Mouse (Mus musculus) liver, embryonic 14.5 days (tissue): ENCODE measurements around the gene Zbtb25. TPM values are rescaled to one million over a fixed set of nuclear protein-coding genes. Genes with fewer than 3 reads are reported as not detected.

Source experiments
- ATAC-seq: fragments of 200-750 bp; cut with Nextera tagmentation; 2 replicates; pipeline ENCODE4 v1.8.0; 2017; ENCODE audit warnings: moderate number of reproducible peaks, mild to moderate bottlenecking, moderate library complexity; ENCODE audit not compliant: insufficient read depth
- DNase-seq, 3 experiments: peaks; one replicate each; pipeline ENCODE4 v3.0.0-alpha.2; 2012 to 2013; ENCODE audit warnings: low read depth in 3 of 3, low spot score in 3 of 3
- H3K27ac ChIP-seq: fragments of 300-500 bp; sonication (generic); 2 replicates; pipeline ENCODE4 v1.5.1; 2014; ENCODE audit warnings: moderate library complexity, mild to moderate bottlenecking, control low read depth, inconsistent platforms
- H3K27me3 ChIP-seq: fragments of 300-500 bp; sonication (generic); 2 replicates; pipeline ENCODE4 v1.6.1; 2014; ENCODE audit warnings: mild to moderate bottlenecking, low read length, moderate library complexity; ENCODE audit not compliant: control insufficient read depth, insufficient read depth
- H3K36me3 ChIP-seq: fragments of 300-500 bp; sonication (generic); replicated peaks from 2 replicates; pipeline ENCODE4 v1.6.1; 2014; ENCODE audit warnings: low read depth; ENCODE audit not compliant: control insufficient read depth, insufficient read depth
- H3K4me1 ChIP-seq, 2 experiments: fragments of 200-500 bp in 1 of 2; fragments of 300-500 bp in 1 of 2; sonication (generic) in 1 of 2; replicated peaks; 2 replicates each; pipeline ENCODE4 v1.6.1; 2012 to 2014; ENCODE audit warnings: antibody characterized with exemption in 1 of 2, inconsistent platforms in 1 of 2, low read length in 1 of 2; ENCODE audit not compliant: control insufficient read depth in 2 of 2, insufficient read depth in 2 of 2
- H3K4me2 ChIP-seq: fragments of 300-500 bp; sonication (generic); 2 replicates; pipeline ENCODE4 v1.6.1; 2014; ENCODE audit warnings: low read depth, mild to moderate bottlenecking, control low read depth, moderate library complexity
- H3K4me3 ChIP-seq, 2 experiments: fragments of 200-500 bp in 1 of 2; fragments of 300-500 bp in 1 of 2; sonication (generic) in 1 of 2; 2 replicates each; pipeline ENCODE4 v1.5.1; 2012 to 2014; ENCODE audit warnings: low read depth in 2 of 2, low read length in 2 of 2, mild to moderate bottlenecking in 2 of 2, control low read depth in 1 of 2, inconsistent platforms in 1 of 2, moderate library complexity in 1 of 2; ENCODE audit not compliant: insufficient read depth in 1 of 2
- H3K9ac ChIP-seq: fragments of 300-500 bp; sonication (generic); replicated peaks from 2 replicates; pipeline ENCODE4 v1.6.1; 2014; ENCODE audit warnings: mild to moderate bottlenecking, control low read depth, moderate library complexity
- H3K9me3 ChIP-seq: fragments of 300-500 bp; sonication (generic); 2 replicates; pipeline ENCODE4 v1.6.1; 2016; ENCODE audit warnings: low read length, mixed read lengths; ENCODE audit not compliant: control insufficient read depth
- CTCF ChIP-seq: IDR thresholded peaks from 2 replicates; pipeline ENCODE4 v1.5.1; 2016; ENCODE audit warnings: antibody characterized with exemption, low read depth, control low read depth
- EP300 ChIP-seq: IDR thresholded peaks from 2 replicates; pipeline ENCODE4 v1.6.1; 2016; ENCODE audit warnings: antibody characterized with exemption, low read depth
- WGBS: fragments of 180-500 bp; shearing (Covaris S2); extraction: QIAGEN DNeasy Blood & Tissue Kit; methylation state at CpG from one replicate; pipeline ENCODE4 v1.1.7; 2014; ENCODE audit not compliant: insufficient replicate concordance; 5-methylcytosine and 5-hydroxymethylcytosine counted together
- polyA plus RNA-seq, 2 experiments: library from polyadenylated mRNA; depleted of rRNA in 1 of 2; stranded (reverse) in 1 of 2; unstranded in 1 of 2; fragments of >200 nt; fragmentation: Nextera tagmentation in 1 of 2; extraction: Ambion mirVana in 1 of 2; gene quantifications; 2 replicates each; pipeline versions ENCODE4 v1.2.1 to v1.2.3; 2012 to 2014

The Zbtb25 gene
- polyA plus RNA-seq, 2 experiments, result 5.1 to 7.2 TPM

DNA sequence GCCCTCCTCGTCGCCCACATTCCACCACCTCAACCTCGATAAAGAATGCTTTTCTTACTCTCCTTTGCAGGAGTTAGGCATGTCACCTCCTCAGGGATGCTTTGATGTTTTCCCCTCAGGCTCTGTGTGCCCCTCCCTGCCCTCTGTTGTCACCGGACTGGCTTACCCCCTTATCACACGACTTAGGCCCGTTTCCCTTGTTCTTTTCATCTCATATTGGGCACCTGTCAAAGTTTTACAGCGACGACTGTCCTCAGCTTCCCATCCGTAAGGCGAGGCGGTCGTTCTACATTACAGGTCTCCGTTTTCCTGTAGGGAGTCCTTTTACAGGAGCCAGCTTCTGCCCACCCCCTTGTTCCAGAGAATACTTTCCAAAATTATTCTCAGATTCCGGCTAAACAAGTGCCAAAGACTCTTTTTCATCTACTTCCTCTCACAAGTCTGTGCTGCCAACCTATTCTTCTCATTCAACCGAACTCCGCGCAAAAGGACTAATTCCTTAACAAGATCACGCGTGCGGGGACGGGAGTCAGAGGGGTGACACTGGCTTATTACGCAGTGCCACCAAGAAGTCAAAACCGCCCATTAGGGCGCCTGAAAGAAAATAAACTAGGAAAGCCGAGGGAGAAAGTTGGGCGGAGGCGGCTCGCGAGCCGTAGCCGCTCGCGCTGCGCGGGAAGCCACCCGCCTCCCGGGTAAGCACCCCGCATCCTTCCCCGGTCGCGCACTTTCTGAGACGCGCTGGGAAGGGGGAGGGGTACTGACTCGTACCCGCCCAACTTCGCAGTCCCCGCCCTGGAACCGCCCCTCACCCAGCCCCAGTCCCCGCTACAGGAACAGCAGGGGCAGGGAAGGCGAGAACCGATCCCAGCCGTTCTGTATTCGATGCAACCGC lies 33.8 kb upstream of the Zbtb25 start:
- H3K27me3 ChIP-seq, result peaks cover 36% of the 10 kb centered on the region
- TF ChIP-seq CTCF (no peak), EP300 (peak; percentile 35)
- H3K27ac ChIP-seq, result peak overlapping the region; percentile 46
- DNase-seq (peak in 2 of 3 experiments; percentile 64 to 68), ATAC-seq (peak; percentile 88)
- peak overlapping the region; percentile 97 for H3K4me2 ChIP-seq
- no peaks in the 10 kb centered on the region for H3K36me3 ChIP-seq
- WGBS, result 1% methylated on average over 54 of the region's 54 CpGs
- peak overlapping the region; percentile 74 to 86 for H3K4me3 ChIP-seq
- peak overlapping the region; percentile 78 for H3K9ac ChIP-seq
- peaks cover 0 to 14% of the 10 kb centered on the region in 2 experiments for H3K4me1 ChIP-seq
- no peaks in the 10 kb centered on the region for H3K9me3 ChIP-seq

DNA sequence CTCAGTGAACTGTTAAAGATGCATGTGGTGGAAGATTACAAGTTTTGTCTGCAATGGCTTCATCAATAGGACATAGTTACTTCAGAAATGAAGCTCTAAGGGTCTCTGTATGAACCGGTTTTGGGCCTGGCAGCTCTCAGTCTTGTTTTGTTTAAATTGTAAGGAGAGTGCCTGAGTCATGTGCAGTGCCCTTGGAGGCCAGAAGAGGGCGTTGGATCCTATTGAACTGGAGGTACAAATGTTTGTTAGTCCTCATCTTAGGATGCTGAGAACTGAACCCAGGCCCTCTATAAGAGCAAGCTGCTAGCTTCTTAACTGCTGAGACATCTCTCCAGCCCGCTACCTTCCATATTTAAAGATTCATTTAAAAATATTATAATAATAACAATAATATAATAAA lies 32.3 kb upstream of the Zbtb25 start:
- 50% methylated on average over 3 of the region's 3 CpGs for whole genome bisulfite sequencing

DNA sequence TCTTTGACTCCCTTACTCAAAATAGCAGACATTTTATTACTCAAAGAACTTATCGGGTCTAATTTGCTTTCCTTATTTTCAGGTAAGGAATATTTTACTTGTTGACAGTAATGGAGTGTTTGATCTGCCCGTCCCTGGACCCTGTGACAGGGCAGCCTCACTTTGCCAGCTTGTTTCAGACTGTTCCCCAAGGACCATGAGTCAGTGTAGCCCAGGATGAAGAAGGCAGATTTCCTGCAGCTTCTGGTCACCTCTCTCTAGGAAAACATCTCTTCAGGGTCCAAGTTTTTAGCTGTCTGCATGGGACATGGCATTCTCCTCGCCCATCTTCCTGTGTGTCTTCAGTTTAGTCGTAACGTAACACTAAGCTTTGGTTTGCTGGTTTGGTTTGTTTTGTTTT lies 27.9 kb upstream of the Zbtb25 start:
- no peaks in the 10 kb centered on the region for H3K36me3 ChIP-seq
- H3K27me3 ChIP-seq, result no peaks in the 10 kb centered on the region
- no peaks in the 10 kb centered on the region for H3K9me3 ChIP-seq
- H3K27ac ChIP-seq, result no peak overlapping the region
- no peak for ATAC-seq
- 80% methylated on average over 5 of the region's 5 CpGs for WGBS
- no peak for DNase-seq
- TF ChIP-seq EP300 (no peak), CTCF (no peak)
- H3K4me2 ChIP-seq, result no peak overlapping the region
- no peak overlapping the region for H3K9ac ChIP-seq
- no peak overlapping the region for H3K4me3 ChIP-seq
- peaks cover 0 to 3% of the 10 kb centered on the region in 2 experiments; a peak in 2 of 4 replicates for H3K4me1 ChIP-seq

More for the DNA sequence above, 32.3 kb upstream of the Zbtb25 start:
- peaks cover 25% of the 10 kb centered on the region for H3K27me3 ChIP-seq
- TF ChIP-seq CTCF (peak; percentile 49), EP300 (no peak)
- H3K4me2 ChIP-seq, result no peak overlapping the region
- H3K36me3 ChIP-seq, result no peaks in the 10 kb centered on the region
- H3K9ac ChIP-seq, result no peak overlapping the region
- peaks cover 0 to 14% of the 10 kb centered on the region in 2 experiments for H3K4me1 ChIP-seq
- no peak overlapping the region for H3K27ac ChIP-seq
- no peaks in the 10 kb centered on the region for H3K9me3 ChIP-seq
- DNase-seq, result no peak
- ATAC-seq, result no peak
- no peak overlapping the region for H3K4me3 ChIP-seq

DNA sequence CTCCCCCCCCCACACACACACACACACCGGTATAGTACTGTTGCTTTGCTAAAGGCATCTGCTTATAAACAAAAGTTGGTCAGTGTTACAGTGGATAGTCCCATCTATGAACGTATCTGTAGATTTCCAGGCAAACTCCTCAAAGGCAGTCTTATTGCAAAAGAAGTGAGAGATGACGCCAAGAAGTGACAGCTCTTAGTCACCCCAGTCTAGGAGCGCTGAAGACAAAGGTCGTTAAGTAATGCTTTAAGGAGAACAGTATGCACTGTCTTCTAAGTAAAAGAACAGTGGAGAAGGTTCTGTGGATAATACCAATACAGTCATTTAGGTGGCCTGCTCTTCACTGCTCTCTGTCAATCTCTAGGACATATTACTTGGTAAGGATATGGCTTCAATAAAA lies 23.6 kb upstream of the Zbtb25 start:
- no peaks in the 10 kb centered on the region for H3K27me3 ChIP-seq
- WGBS, result 76% methylated on average over 5 of the region's 5 CpGs
- no peak overlapping the region for H3K4me2 ChIP-seq
- H3K4me3 ChIP-seq, result no peak overlapping the region
- no peak for ATAC-seq
- no peak overlapping the region for H3K9ac ChIP-seq
- no peak for DNase-seq
- H3K36me3 ChIP-seq, result peaks cover 5% of the 10 kb centered on the region; the same call in 1 of the 2 replicates
- no peaks in the 10 kb centered on the region for H3K9me3 ChIP-seq
- TF ChIP-seq CTCF (no peak), EP300 (no peak)
- H3K4me1 ChIP-seq, result peaks cover 14 to 17% of the 10 kb centered on the region in 2 experiments
- no peak overlapping the region for H3K27ac ChIP-seq

DNA sequence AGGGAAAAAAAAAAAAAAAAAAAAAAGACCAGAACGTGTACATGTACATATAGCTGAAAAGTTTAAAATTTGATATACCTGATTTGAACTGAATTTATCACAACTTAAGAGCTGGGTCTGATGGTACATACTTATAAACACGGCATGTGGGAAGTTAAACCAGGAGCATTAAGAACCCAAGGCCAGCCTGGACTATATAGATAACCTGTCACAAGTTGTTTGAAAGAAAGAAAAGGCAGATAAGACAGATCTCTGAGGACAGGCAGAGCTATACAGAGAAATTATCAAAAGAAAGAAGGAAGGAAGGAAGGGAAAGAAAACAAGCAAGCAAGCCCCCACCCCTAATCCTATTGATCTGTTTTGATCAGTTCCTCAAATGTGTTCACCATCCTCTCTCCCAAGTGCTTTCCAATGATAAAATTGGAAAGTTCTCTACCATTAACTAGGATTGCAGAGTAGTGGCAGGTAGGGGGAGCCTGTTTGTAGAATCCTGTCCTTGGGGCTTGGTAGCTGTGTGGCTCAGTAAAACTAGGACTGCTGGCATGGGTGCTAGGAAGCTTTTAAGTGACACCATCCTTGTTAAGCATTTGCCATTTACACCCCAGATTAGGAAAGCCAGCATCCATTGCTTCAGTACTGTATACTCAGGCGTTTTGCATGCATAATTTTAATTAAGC lies 22.3 kb upstream of the Zbtb25 start:
- H3K9ac ChIP-seq, result no peak overlapping the region; the same call in 1 of the 2 replicates
- ATAC-seq (peak; percentile 92), DNase-seq (no peak)
- H3K4me2 ChIP-seq, result 0 out of 2 replicates have a peak overlapping the region, but pooled peaks have one; percentile 1
- WGBS, result 17% methylated on average over 3 of the region's 3 CpGs
- H3K36me3 ChIP-seq, result peaks cover 11% of the 10 kb centered on the region
- H3K4me1 ChIP-seq, result peaks cover 14 to 17% of the 10 kb centered on the region in 2 experiments
- no peaks in the 10 kb centered on the region for H3K27me3 ChIP-seq
- H3K27ac ChIP-seq, result no peak overlapping the region
- TF ChIP-seq EP300 (peak; percentile 67), CTCF (no peak; the same call in 1 of the 2 replicates)
- H3K4me3 ChIP-seq, result no peak overlapping the region
- no peaks in the 10 kb centered on the region for H3K9me3 ChIP-seq
